Mouse (Mus musculus): Measurements from ENCODE around the gene Dpf1.

- no peak for TF ChIP-seq POLR2A (IDR thresholded peaks at IDR 0.05; ENCODE audit: insufficient read depth, low read depth, low read length)
- no peak for TF ChIP-seq CTCF (IDR thresholded peaks at IDR 0.05)
Measured at GRCm38 (mm10) chr7:29335276-29335675, 31.5 kb downstream of the Dpf1 start.
